Mouse (Mus musculus) heart, postnatal 0 days (tissue): ENCODE measurements around the gene Gnb2.

Experiments used
- CTCF ChIP-seq: IDR thresholded peaks from 2 replicates; pipeline ENCODE4 v1.5.1; 2016; ENCODE audit warnings: antibody characterized with exemption, control low read depth, low read depth
- EP300 ChIP-seq: IDR thresholded peaks from 2 replicates; pipeline ENCODE4 v1.6.1; 2016; ENCODE audit warnings: antibody characterized with exemption, low read depth

- TF ChIP-seq EP300 (no peak), CTCF (no peak)
Observed at GRCm38 (mm10) chr5:137562965-137563364, 29.7 kb upstream of the Gnb2 start.
